Mouse (Mus musculus): ENCODE data around the gene Zmat3.

- TF ChIP-seq CTCF (IDR thresholded peaks at IDR 0.05; ENCODE audit: extremely low read depth, insufficient read depth, insufficient read length, insufficient replicate concordance): no peak
- no peak for TF ChIP-seq POLR2A (IDR thresholded peaks at IDR 0.05; ENCODE audit: low read depth, low read length)
Measured at GRCm38 (mm10) chr3:32317901-32318416, 47.9 kb downstream of the Zmat3 start.
